Mouse (Mus musculus) testis, adult 2 months (tissue): ENCODE results near the gene Cox8b.

Experiments
- CTCF ChIP-seq: fragments of 200-500 bp; IDR thresholded peaks from 2 replicates; pipeline ENCODE4 v1.5.1; 2012; ENCODE audit warnings: low read depth, mild to moderate bottlenecking, inconsistent platforms, low read length, moderate library complexity; ENCODE audit not compliant: control insufficient read depth, insufficient read depth, insufficient replicate concordance
- POLR2A ChIP-seq: fragments of 200-500 bp; IDR thresholded peaks from 2 replicates; pipeline ENCODE4 v1.6.1; 2012; ENCODE audit warnings: low read depth, mild to moderate bottlenecking, inconsistent platforms, low read length, moderate library complexity; ENCODE audit not compliant: control insufficient read depth

DNA sequence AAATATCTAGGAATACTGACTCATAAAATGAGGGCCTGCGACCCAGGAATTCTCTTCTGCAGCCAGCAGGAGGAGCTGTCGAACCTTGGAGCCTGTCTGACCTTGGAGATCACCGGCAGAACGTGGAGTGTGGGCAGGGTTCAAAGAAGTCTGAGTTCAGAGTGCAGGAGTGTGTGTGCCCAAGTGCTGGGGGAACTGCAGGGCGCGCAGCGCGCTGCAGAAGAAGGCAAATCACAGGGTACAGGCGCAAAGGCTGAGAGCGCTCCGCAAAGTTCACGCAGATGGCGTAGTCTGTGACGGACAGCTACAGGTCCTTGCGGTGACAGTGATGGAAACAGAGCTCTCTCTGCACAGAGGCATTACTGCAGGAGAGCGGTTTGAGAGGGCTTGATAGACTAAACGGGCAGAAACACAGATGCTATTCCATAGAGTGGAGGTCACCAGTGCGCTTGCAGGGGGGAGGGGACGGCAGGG, 8.4 kb upstream of the Cox8b start:
- TF ChIP-seq CTCF (peak; percentile 75), POLR2A (no peak)
